Mouse (Mus musculus) hindlimb bud, embryonic 11.5 days (tissue): ENCODE results near the gene Mrm3.
"Not testable (repeated sequence)": the region's sequence is repeated elsewhere in the genome, so short reads cannot be mapped to it uniquely, and the experiment has no call there.

Experiments used
- DNase-seq: peaks from one replicate; pipeline ENCODE4 v3.0.0-alpha.2; 2012; ENCODE audit warnings: low read depth, low spot score; ENCODE audit errors: extremely low spot score

The Mrm3 gene

DNA sequence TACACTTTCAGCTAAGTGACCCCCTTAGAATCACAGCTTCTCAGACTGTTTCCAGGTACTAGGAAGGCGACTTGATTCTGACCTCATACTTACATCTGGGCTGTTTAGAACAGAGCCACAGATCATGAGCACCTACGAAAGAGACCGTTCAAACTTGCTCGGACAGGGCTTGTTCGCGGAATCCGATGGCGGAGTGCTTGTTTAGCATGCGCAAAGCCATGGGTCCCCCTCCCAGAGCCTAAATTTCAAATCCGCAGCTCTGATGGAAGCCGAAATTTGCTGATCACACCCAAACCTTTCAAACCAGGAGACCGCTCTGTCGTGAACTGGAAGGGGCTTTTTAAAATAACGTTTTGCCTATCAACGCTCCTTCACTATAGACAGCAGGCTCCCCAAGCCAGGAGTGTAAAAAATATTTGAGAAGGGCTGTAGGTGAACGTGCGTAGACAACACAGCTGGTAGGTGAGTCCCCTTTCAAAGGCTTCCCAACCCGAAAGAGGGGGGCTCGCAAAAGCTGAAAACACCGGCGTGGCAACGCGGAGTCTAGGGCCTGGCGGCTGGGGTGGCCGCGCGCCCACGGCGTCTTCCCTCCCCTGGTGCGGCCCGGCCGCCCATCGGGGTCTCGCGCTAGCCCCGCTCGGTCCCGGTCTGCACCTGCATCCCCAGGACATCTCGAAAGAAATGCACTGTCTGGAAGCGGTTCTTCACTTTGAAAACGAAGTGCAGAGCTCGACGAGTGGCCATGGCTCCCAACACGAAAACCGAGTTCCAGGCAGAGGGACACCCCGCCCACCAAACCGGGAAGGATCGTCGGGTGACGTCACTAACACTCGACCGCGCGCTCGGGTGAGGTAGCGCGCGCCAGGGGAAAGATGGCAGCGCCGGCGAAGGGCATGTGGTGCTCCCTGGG, at the start of gene Mrm3, which contains the start of gene Glod4:
TSS of gene Mrm3 (plus strand) at position 815 of the 910 bp plus-strand sequence.
TSS of gene Glod4 (minus strand) at position 825 of the 910 bp plus-strand sequence.
- DNase-seq: peak; percentile 76

DNA sequence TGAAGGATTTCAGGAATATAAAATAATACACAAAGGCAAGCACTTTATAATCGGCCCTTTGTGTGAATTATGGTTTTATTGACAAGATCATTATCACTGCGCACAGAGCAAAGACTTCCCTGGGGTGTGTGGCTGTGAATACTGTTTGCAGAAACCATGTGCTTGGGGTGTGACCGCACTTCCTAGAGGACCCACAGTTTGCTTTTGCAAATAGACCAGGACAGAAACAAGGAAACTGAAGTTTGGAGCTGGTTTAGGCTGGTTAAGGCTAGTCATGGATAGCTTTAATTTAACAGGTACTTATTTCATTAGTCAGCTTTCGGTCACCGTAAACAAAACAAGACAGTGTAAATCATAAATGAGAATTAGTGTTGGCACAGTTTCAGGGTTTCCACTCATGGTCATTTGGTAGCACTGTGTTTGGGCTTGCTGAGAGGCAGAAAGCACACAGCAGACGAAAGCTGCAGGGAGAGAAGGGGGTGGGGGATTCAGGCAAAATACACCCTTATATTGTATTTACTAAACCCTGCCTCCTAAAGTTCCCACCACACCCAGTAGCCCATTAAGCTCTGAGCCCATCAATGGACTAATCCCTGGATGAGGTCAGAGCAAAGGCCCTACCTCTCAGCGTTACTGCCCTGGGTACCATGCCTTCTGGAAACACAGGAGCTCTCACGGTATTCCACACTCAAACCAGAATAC, 47.1 kb upstream of the Mrm3 start:
- DNase-seq: no peak

DNA sequence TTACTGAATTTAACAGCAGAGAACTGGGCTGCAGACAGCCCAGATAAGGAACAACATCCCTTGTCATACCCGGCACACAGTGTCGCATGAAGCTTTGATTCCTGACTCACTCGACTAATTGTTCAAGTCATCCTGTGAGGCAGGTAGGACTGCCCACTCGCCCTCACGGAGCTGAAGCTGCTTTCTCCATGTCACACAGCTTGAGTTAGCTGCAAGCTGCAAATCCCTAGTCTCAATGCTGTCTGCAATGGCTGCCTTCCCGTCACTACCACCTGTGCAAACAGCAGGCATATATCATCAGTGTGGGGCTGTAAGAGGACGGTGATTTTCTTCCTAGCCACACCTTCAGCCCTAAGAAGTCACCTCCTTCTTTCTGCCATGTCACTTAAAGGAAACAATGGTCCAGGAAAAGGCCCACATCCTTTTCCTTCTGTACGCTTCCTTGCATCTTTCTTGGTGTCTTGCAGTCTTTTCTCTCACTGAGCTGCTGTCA, 46.5 kb upstream of the Mrm3 start:
- no peak for DNase-seq

DNA sequence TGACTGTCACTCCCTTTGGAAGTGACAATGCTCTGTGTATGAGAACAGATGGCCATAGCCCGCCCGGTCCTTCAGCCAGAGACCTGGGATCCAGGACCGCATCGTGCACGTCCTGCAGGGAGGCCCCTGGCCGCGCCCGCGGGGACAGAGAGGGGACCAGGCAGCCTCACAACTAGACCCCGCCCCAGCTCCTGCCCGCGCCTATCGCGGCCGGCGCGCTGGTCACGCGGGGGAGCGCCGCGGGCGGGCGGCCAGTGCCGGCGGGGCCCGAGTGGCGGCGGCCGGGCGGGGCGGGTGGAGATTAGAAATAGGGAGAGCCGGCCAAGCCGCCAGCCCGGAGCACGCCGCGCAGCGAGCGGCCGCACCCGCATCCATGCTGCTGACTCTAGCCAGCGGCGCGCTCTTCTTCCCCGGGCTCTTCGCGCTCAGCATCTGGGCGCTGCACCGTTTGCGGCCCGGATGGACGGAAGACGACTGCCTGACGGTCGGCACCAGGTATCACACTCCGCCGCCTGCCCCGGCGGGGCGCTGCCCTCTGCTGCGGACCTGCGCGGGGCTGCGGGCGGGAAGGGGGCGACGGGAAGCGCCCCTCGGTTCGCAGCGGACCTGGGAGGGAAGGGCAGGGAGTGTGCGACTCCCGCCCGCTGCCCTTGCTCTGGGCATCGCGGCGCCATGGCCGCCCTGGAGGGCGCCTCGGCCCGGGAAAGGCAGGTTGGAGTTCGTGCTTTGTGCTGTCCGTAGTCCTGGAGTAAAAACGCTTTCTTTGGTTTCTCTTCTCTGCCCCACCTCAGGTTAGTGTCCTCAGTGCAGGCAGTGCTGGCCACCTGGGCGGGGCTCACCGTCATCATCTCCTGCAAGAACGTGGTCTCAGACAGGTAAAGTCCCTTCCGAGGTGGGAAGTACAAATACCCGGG, 41.5 kb upstream of the Mrm3 start:
- DNase-seq: no peak

DNA sequence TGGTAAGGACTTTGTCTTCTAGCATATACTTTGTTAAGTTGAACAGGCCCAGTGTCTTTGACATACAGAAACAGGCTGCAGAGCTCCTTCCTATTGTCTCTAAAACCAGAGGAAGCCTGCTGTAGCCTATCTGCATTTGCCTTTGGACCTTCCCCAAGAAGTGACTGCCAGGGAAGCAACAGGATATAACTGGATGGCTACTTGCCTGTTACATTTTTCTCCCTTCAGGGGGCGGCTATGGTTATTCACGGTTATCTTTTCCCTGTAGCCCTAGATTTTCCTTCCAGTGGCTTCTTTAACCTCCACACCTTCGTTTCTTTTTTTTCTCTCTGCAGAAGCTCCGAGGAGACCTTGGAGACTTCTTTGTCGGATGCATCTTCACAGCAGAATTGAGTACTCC, 36.7 kb upstream of the Mrm3 start:
- no peak for DNase-seq

DNA sequence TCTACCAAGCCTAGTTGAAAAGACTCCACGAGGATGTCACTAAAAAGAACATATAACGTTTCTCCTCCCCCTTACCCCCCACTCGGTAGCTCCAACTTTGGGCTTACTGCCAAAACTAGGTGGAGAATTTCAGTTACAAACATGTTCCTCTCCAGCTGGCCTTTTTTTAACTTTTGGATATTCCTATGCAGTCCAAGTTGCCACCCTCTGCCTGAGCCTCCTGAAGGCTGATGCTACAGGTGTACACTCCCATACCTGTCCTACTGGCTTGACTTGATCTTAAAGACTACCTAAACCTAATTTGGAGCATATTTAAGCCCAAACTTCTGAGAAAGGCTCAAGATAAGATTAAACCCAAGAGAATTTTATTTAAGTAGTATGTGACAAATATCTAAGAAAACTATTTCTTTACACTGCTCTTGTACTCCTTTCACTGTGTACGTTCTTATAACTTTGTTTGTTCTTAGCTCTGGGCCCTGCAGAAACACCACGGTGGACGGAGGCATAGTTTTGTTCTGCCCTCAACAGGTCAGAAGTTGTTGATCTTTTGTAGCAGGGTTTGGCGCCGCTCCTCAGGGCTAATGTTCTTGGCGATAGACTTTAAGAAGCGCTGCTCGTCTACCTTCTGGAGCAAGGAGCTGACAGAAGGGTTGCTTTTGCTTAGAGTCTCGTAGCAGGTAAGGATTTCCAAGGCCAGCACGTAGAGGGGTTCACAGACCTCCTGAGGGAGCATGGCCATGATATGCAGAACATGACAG, 33.1 kb upstream of the Mrm3 start:
- no peak for DNase-seq

DNA sequence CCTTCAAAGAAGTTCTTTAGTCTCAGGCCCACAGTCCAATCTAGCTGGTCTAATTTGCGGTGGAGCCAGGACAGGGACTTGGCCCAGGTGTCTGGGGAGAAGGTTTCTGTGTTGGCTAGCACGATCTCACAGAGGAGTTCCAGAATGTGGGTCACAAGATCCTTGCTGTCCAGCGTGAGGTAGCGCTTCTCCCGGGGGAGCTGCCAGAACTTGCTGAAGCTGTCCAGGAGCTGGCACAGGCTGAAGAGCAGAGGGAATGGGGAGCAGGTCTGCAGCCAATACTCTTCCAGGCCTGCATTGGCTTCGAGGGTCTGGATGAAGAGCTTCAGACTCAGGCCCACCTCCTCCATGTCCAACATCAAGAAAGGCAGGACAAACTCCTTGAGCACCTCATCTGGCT, 31.9 kb upstream of the Mrm3 start:
- DNase-seq: not testable (repeated sequence)

DNA sequence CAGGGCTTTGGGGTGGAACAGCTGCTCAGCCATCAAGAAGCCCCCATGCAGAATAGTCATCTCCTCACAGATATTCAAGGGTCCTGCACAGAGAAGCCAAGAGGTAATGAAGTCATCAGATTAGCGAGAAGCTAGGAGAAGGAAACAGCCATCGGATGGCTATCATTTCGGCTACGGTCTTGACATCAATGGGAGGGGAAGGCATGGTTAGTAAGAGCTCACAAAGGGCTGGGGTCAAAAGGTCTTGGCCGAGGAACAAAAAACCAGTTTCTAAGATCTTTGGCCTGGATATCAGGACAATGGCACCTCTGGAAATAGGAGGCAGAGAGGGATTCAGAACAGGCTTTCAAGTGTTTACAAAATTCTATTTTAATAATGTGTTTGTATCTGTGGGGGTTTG, 29.7 kb upstream of the Mrm3 start:
- DNase-seq: no peak

DNA sequence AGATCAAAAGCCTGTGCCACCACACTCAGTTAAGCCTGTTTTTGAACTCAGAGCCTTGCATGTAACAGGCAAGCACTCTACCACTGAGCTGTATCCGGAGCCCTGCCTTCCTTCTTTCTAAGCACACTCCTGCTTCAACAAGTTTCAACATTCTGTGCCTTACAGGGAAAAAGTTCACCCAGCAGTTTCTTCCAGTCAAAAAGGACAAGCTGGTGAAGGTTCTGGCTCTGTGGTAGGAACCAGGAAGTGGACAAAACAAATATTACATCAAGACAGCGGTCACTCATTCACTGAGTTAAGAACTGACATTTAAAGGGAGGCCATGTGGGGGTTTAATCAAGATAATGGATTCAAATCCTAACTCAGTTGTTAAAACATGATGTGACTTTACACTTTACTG, 28.5 kb upstream of the Mrm3 start:
- no peak for DNase-seq

DNA sequence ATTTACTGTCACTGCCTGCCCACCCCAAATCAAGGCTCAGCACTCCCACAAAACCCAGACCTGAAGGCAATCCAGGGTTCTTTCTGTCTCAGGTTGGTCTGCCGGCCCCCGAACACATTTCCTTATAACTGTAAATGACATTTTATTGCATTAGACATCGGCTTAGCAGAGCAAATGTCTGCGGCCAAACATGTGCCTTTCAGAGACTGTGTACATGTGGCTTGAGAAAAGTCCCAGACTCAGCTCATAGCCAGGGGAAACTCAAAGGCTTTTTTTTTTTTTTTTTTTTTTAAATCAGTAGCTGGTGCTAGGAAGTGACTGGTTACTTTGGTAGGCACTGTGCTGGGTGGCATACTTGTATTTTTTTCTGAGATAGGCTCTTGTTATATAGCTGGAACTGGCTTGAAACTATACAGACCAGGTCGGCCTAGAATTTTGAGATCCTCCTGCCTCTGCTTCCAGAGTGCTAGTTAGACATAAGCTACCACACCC, 27.4 kb upstream of the Mrm3 start:
- no peak for DNase-seq

DNA sequence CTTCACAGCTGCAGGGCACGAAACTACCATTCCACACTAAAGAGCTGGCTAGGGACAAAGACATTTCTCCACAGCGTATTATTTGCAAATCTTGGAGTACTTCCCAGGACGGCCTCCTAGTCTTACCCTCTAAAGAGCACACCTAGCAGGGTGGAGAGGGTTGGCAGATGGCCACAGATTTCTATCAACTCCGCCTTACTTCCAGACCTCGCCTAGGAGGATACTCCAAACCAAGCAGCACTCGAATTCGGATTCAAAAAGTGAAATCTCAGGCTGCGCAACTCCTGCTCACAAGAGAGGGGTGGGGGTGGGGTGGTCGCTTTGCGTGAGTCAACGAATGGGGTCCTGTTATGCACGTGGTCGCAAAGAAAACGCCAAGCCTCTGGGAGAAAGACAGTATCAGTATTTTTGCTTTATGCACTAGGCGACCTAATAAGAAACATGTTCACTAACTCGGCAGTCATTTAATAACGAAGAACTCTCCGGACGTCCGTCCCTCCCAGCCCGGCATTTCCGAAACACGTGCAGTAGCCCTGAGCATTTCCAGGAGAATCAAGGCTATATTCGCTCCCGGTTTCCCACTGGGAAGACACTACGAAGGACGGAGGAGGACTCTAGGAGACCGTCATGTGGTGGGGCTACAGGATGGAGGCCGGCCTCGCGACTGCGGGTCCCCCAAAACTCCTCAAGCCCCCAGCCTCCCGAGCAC, 26.7 kb upstream of the Mrm3 start:
- DNase-seq: no peak

DNA sequence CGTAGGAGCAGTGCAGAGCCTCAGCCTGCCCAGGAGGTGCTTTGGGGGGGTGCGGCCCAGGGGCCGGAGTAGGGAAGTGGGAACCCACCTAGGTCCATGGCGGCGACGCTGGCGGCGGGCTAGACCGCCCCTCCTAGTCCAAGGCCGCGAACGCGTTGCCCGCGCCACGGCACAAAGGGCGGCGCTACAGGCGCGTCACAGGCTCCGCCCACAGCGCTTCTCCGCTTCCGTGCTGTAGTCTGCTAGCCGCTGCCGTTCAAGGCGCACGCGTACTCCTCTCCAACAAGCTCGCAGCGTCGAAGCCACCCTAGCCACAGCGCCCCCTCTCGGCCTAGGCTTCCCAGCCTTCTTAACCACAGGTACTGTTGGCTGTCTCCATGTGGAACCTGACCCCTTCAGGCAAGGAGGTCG, 26.1 kb upstream of the Mrm3 start, which contains the start of the genes Dbil5 and Gemin4:
TSS of gene Dbil5 (plus strand) at position 219 of the 411 bp plus-strand sequence.
TSS of gene Gemin4 (minus strand) at position 275 of the 411 bp plus-strand sequence.
- peak; percentile 95 for DNase-seq

DNA sequence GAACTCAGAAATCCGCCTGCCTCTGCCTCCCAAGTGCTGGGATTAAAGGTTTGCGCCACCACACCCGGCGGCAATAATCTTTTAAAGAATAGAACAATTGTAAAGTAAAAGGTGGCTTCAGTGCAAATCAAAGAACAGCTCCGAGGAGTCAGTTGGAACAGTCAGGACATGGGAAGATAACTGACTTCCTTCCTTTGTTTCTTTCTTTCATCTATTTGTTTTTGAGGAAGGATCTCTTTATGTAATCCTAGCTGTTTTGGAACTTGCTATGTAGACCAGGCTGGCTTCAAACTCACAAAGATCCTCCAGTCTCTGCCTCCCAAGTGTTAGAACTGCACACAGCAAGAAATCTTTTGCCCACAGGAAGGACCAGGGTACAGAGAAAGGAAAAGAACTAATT, 18.9 kb upstream of the Mrm3 start:
- no peak for DNase-seq

DNA sequence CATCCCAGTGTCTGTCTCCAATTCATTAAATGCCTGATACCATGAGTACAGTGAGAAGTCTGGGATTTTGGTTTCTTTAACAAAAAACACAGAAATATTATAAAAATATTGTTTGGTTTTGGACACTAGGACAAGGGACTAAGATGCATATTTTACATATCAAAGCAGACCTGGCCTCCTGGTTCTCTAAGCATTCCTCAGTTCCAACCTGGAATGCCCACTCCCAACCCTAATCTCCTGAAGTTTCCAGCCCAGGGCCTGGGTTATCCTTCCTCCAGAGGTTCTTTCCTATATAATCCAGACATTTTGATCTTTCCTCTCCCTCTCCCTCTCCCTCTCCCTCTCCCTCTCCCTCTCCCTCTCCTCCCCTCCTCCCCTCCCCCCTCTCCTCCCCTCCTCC, 18.5 kb upstream of the Mrm3 start:
- no peak for DNase-seq

DNA sequence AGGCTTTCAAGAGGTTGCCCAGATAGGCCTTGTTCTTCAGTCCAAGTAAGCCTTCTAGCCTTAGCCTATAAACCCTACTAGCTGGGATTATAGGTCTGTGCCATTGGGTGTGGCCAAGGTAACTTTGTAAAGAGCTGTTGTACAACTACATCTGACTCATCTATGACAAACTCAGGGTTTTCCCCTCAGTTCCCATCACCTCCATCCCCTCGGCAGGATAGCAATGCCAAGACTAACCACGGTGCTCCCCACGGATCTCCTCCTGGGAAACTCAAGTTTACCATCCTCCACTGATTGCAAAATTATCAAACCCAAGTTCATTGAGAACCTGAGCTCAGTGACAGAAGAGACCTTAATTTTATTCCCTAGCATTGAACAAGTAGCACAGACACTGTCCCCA, 7.4 kb upstream of the Mrm3 start:
- no peak for DNase-seq

DNA sequence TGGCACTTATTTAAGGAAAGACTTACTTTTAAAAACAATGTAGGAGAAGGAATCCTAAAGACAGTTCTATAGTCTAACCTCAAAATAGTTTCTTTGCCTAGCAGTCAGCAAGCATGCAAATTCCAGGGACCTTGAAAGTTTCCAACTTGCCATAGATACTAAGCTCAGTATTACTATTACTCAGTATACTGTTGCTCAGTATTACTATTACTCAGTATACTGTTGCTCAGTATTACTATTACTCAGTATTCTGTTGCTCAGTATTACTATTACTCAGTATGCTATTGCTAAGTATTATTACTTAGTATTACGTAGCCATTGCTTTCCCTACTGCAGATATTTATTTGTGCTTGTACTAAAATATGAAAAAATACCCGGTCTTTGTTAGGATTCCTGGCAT, 3.8 kb upstream of the Mrm3 start:
- DNase-seq: no peak

DNA sequence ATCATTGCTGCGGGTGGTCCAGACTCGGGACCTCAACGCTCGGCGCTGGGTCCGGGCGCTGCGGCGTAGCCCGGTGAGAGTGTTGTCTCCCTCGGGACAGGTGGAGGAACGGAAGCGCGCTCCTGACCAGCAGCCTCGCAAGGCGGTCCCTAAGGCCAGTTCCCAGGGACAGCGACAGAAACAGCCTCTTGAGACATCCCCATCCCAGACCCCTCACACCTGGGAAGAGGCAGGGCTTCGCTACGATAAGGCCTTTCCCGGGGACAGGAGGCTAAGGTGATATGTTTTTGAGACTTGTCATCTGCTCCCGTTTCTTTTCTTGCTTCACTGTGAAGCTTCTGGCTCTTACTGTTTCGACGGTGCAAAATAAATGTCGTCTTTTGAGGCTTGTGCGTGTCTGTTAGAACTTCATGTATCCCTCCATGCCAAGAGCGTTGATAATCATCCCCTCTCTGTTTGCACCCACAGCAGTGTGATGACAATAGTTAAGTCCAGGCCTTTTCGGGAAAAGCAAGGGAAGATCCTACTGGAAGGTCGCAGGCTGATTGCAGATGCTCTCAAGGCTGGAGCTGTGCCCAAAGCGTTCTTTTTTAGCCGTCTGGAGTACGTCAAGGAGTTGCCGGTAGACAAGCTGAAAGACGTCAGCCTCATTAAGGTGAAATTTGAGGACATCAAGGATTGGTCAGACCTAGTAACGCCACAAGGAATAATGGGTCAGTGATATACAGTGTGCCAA, 464 bp downstream of the Mrm3 start:
- no peak for DNase-seq

DNA sequence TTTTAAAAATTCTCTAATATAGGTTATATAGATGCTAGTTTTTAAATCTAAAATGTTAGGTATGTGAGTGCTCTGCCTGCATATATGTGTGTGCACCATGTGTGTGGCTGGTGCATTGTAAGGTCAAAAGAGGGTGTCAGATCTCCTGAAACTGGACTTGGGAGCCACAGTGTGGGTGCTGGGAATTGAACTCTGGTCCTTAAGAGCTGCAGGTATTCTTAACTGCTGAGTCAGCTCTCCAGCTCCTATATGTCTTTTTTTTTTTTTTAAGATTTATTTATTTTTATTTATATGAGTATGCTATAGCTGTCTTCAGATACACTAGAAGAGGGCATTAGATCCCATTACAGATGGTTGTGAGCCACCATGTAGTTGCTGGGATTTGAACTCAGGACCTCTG, 2.9 kb downstream of the Mrm3 start:
- DNase-seq: no peak

DNA sequence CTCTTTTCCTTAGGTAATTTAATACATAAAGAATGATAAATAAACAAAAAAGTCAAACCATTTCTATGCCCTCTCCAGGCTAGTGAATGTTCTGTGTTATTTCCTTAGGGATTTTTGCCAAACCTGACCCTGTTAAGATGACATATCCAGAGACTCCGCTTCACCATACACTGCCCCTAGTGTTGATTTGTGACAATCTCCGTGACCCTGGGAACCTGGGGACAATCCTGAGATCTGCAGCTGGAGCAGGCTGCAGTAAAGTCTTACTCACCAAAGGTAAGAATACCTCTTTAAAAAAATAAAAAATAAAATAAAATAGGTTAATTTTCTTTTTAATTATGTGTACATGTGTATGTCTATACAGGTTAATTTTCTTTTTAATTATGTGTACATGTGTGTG, 3.7 kb downstream of the Mrm3 start:
- no peak for DNase-seq
